Mouse (Mus musculus) stomach, embryonic 16.5 days (tissue): ENCODE results near the gene Crim1. TPM values are rescaled to one million over a fixed set of nuclear protein-coding genes. Genes with fewer than 3 reads are reported as not detected.

Experiments
- ATAC-seq: fragments of 200-750 bp; cut with Nextera tagmentation; 2 replicates; pipeline ENCODE4 v1.8.0; 2017; ENCODE audit warnings: moderate number of reproducible peaks, moderate TSS enrichment; ENCODE audit not compliant: insufficient read depth, low FRiP score
- H3K27ac ChIP-seq: fragments of 300-500 bp; sonication (generic); 2 replicates; pipeline ENCODE4 v1.5.1; 2014; ENCODE audit warnings: low read length
- H3K27me3 ChIP-seq: fragments of 300-500 bp; sonication (generic); 2 replicates; pipeline ENCODE4 v1.6.1; 2014; ENCODE audit warnings: low read length, control low read depth, mixed read lengths; ENCODE audit not compliant: control insufficient read depth, insufficient read depth
- H3K36me3 ChIP-seq: fragments of 300-500 bp; sonication (generic); 2 replicates; pipeline ENCODE4 v1.6.1; 2014; ENCODE audit warnings: low read length; ENCODE audit not compliant: control insufficient read depth, insufficient read depth
- H3K4me1 ChIP-seq: fragments of 300-500 bp; sonication (generic); 2 replicates; pipeline ENCODE4 v1.6.1; 2014; ENCODE audit warnings: low read length, control low read depth, mixed read lengths; ENCODE audit not compliant: control insufficient read depth, insufficient read depth
- H3K4me2 ChIP-seq: fragments of 300-500 bp; sonication (generic); 2 replicates; pipeline ENCODE4 v1.6.1; 2014; ENCODE audit warnings: low read depth, low read length, mixed read lengths
- H3K4me3 ChIP-seq: fragments of 300-500 bp; sonication (generic); replicated peaks from 2 replicates; pipeline ENCODE4 v1.5.1; 2014; ENCODE audit warnings: mild to moderate bottlenecking, low read length
- H3K9ac ChIP-seq: fragments of 300-500 bp; sonication (generic); 2 replicates; pipeline ENCODE4 v1.6.1; 2014; ENCODE audit warnings: low read length
- H3K9me3 ChIP-seq: fragments of 300-500 bp; sonication (generic); replicated peaks from 2 replicates; pipeline ENCODE4 v1.6.1; 2016; ENCODE audit warnings: low read length, control low read depth; ENCODE audit not compliant: control insufficient read depth
- WGBS: fragments of 180-500 bp; shearing (Covaris S2); extraction: QIAGEN DNeasy Blood & Tissue Kit; methylation state at CpG from one replicate; pipeline ENCODE4 v1.1.7; 2014; 5-methylcytosine and 5-hydroxymethylcytosine counted together
- polyA plus RNA-seq: library from polyadenylated mRNA; unstranded; fragments of >200 nt; fragmentation: Nextera tagmentation; extraction: Ambion mirVana; gene quantifications from 2 replicates; pipeline ENCODE4 v1.2.1, GENCODE M21; 2015

Crim1 gene
- polyA plus RNA-seq, 1 experiment from 2014 or later, result 3.9 TPM

- 32% methylated on average over 8 of the region's 8 CpGs for WGBS
- Histone ChIP-seq H3K9ac (no peak overlapping the region), H3K36me3 (no peaks in the 10 kb centered on the region), H3K27me3 (no peaks in the 10 kb centered on the region), H3K4me2 (no peak overlapping the region), H3K27ac (no peak overlapping the region), H3K9me3 (no peaks in the 10 kb centered on the region), H3K4me1 (peaks cover 41% of the 10 kb centered on the region), H3K4me3 (no peak overlapping the region)
- peak; percentile 42; the same call in 1 of the 2 replicates for ATAC-seq
Measured at GRCm38 (mm10) chr17:78221007-78221642, 21.1 kb downstream of the Crim1 start.

GRCm38 (mm10) chr17:78221860-78222259 is 21.8 kb downstream of the Crim1 start:
- H3K4me1 ChIP-seq, result peaks cover 36% of the 10 kb centered on the region
- WGBS, result 91% methylated on average over 1 of the region's 1 CpGs
- H3K36me3 ChIP-seq, result no peaks in the 10 kb centered on the region
- no peak for ATAC-seq
- no peak overlapping the region for H3K4me2 ChIP-seq
- no peak overlapping the region for H3K27ac ChIP-seq
- no peak overlapping the region for H3K4me3 ChIP-seq
- no peaks in the 10 kb centered on the region for H3K9me3 ChIP-seq
- H3K9ac ChIP-seq, result no peak overlapping the region
- no peaks in the 10 kb centered on the region for H3K27me3 ChIP-seq

GRCm38 (mm10) chr17:78223988-78224387 is 23.9 kb downstream of the Crim1 start:
- H3K9me3 ChIP-seq, result no peaks in the 10 kb centered on the region
- no peak overlapping the region for H3K4me2 ChIP-seq
- H3K27ac ChIP-seq, result peak overlapping the region; percentile 29; the same call in 1 of the 2 replicates
- peaks cover 30% of the 10 kb centered on the region for H3K4me1 ChIP-seq
- H3K36me3 ChIP-seq, result no peaks in the 10 kb centered on the region
- 26% methylated on average over 10 of the region's 10 CpGs for WGBS
- no peaks in the 10 kb centered on the region for H3K27me3 ChIP-seq
- no peak overlapping the region for H3K4me3 ChIP-seq
- no peak for ATAC-seq
- no peak overlapping the region for H3K9ac ChIP-seq

- no peak for ATAC-seq
- H3K4me2 ChIP-seq, result no peak overlapping the region
- H3K36me3 ChIP-seq, result no peaks in the 10 kb centered on the region
- H3K4me1 ChIP-seq, result peaks cover 27% of the 10 kb centered on the region
- no peak overlapping the region for H3K27ac ChIP-seq
- WGBS, result 69% methylated on average over 5 of the region's 5 CpGs
- H3K27me3 ChIP-seq, result no peaks in the 10 kb centered on the region
- H3K9me3 ChIP-seq, result no peaks in the 10 kb centered on the region
- H3K9ac ChIP-seq, result no peak overlapping the region
- H3K4me3 ChIP-seq, result no peak overlapping the region
Measured at GRCm38 (mm10) chr17:78225547-78225946, 25.5 kb downstream of the Crim1 start.

- no peak for ATAC-seq
Measured at GRCm38 (mm10) chr17:78227211-78227610, 27.2 kb downstream of the Crim1 start.

GRCm38 (mm10) chr17:78231567-78231966 is 31.5 kb downstream of the Crim1 start:
- no peak overlapping the region for H3K4me3 ChIP-seq
- WGBS, result 86% methylated on average over 5 of the region's 5 CpGs
- no peak overlapping the region for H3K27ac ChIP-seq
- no peaks in the 10 kb centered on the region for H3K36me3 ChIP-seq
- H3K27me3 ChIP-seq, result no peaks in the 10 kb centered on the region
- 0 out of 2 replicates have a peak, but pooled peaks cover 3% of the 10 kb centered on the region for H3K4me1 ChIP-seq
- H3K9me3 ChIP-seq, result no peaks in the 10 kb centered on the region
- H3K9ac ChIP-seq, result no peak overlapping the region
- ATAC-seq, result no peak
- no peak overlapping the region for H3K4me2 ChIP-seq

More at GRCm38 (mm10) chr17:78227211-78227610, 27.2 kb downstream of the Crim1 start:
- Histone ChIP-seq H3K9me3 (no peaks in the 10 kb centered on the region), H3K27me3 (no peaks in the 10 kb centered on the region), H3K4me2 (no peak overlapping the region), H3K4me1 (peaks cover 20% of the 10 kb centered on the region; the same call in 1 of the 2 replicates), H3K4me3 (no peak overlapping the region), H3K9ac (no peak overlapping the region), H3K36me3 (no peaks in the 10 kb centered on the region), H3K27ac (no peak overlapping the region)
- 69% methylated on average over 3 of the region's 3 CpGs for WGBS

- H3K36me3 ChIP-seq, result no peaks in the 10 kb centered on the region
- WGBS, result 55% methylated on average over 13 of the region's 13 CpGs
- H3K9me3 ChIP-seq, result no peaks in the 10 kb centered on the region
- no peak overlapping the region for H3K4me2 ChIP-seq
- no peaks in the 10 kb centered on the region for H3K27me3 ChIP-seq
- H3K9ac ChIP-seq, result no peak overlapping the region
- peak; percentile 44; the same call in 1 of the 2 replicates for ATAC-seq
- H3K27ac ChIP-seq, result no peak overlapping the region
- H3K4me3 ChIP-seq, result no peak overlapping the region
- H3K4me1 ChIP-seq, result 0 out of 2 replicates have a peak, but pooled peaks cover 3% of the 10 kb centered on the region
Measured at GRCm38 (mm10) chr17:78232703-78233102, 32.7 kb downstream of the Crim1 start.

- no peak for ATAC-seq
- H3K9ac ChIP-seq, result no peak overlapping the region
- H3K4me2 ChIP-seq, result no peak overlapping the region
- H3K4me3 ChIP-seq, result no peak overlapping the region
- H3K27ac ChIP-seq, result no peak overlapping the region
- 68% methylated on average over 6 of the region's 6 CpGs for WGBS
- H3K27me3 ChIP-seq, result no peaks in the 10 kb centered on the region
- no peaks in the 10 kb centered on the region for H3K9me3 ChIP-seq
- H3K36me3 ChIP-seq, result no peaks in the 10 kb centered on the region
- H3K4me1 ChIP-seq, result 0 out of 2 replicates have a peak, but pooled peaks cover 3% of the 10 kb centered on the region
Measured at GRCm38 (mm10) chr17:78233873-78234272, 33.8 kb downstream of the Crim1 start.

GRCm38 (mm10) chr17:78236126-78236525 is 36.1 kb downstream of the Crim1 start:
- no peak for ATAC-seq
- Histone ChIP-seq H3K27me3 (no peaks in the 10 kb centered on the region), H3K36me3 (no peaks in the 10 kb centered on the region), H3K4me1 (no peaks in the 10 kb centered on the region), H3K9me3 (no peaks in the 10 kb centered on the region), H3K27ac (no peak overlapping the region), H3K4me2 (no peak overlapping the region), H3K9ac (no peak overlapping the region), H3K4me3 (no peak overlapping the region)
- 70% methylated on average over 12 of the region's 12 CpGs for WGBS
